Mouse (Mus musculus) NIH3T3 (cell line): Measurements from ENCODE around the gene Hsd17b10.

Experiments
- DNase-seq: peaks from one replicate; pipeline ENCODE4 v3.0.0-alpha.2; 2012; ENCODE audit warnings: low read depth

Gene Hsd17b10

DNA sequence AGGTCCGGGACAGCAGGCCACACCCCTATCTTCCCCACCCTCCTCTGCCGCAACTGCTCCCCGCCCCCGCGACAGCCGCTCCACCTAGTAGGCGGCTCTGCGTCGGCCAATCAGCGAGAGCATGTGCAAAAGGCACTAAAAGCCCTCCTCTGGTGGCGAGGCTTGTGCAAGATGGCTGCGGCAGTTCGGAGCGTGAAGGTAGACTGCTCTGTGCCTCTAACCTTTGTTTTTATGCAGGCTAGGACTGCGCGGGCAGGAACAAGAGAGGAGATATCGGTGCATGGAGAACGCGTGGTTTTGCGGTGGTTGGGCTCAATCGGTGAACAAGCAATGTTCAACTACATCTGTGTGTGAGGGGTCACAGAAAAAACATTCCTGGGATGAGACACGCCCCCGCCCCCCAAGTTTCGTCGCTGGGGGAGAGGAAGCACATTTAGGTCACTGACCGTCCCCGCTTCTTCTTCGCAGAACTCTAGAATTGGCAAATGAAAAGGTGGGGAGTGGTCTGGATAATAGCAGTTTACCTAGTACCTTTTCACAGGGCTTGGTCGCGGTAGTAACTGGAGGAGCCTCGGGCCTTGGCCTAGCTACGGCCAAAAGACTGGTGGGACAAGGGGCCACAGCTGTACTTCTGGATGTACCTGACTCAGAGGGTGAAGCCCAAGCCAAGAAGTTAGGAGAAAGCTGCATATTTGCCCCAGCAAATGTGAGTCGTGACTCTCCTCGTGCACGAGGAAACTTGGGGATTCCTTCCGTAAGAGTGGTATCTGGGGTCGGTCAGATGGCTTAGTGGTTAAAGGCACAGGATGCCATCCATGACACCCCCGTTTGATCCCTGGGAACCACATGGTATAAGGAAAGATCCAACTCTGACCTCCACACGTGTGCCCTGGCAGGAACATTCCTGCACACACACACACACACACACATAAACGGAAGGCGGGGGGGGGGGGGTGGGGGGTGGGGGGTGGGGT, at the start of gene Hsd17b10:
Hsd17b10 (plus strand) TSS at position 109 of the 974 bp plus-strand sequence.
- DNase-seq, result peak; percentile 89

DNA sequence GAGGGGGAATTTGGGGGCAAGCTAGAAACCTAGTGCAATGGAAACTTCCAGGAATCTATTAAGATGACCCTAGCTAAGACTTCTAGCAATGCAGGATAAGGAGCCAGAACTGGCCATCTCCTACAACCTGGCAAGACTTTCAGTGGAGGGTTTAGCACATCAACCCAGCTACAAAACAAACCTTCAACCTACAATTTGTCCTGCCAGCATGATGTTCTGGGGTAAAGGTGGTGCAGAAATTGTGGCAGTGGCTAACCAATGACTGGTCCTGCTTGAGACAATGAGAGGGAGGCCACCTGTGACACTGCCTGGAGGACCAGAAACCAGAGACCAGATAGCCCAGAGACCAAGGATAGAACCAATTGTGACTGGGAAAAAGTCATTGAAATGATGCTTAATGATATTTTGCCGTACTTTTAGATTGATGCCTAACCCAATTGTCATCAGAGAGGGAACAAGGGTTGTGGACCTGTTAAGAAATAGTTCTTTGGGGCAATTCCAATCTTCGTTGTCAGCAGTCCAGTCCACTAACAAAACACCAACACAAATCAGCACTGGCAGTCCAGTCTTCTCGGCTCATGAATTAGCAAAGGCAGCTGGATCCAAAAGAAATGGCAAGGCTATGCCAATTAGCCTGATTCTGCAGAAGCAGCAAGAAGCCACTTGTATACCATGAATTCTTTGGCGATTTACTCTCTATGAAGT, 2.5 kb upstream of the Hsd17b10 start:
- no peak for DNase-seq

DNA sequence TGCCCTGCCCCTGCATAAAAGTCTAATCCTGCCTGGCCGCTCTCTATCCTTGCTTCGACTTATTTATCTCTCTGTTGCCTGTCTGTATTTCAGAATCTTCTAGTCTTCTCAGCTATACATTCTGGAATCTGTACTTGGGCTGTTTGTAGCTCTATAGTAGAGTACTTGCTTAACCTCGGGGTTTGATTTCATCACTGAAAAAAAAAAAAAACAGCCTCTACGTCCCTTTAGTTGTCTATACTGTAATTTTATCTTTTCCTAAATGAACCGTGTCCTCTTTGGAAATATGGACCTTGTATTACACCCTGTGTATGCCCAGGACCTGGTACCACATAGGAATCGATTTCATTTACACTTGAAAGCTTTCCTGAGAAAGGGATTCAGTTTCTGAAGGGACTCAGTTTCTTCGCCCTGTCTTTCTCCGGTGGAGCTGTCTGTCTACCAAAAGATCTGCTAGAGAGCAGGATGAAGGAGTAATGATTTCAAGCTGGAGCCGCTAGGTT, 412 bp upstream of the Hsd17b10 start:
- DNase-seq, result peak; percentile 7

DNA sequence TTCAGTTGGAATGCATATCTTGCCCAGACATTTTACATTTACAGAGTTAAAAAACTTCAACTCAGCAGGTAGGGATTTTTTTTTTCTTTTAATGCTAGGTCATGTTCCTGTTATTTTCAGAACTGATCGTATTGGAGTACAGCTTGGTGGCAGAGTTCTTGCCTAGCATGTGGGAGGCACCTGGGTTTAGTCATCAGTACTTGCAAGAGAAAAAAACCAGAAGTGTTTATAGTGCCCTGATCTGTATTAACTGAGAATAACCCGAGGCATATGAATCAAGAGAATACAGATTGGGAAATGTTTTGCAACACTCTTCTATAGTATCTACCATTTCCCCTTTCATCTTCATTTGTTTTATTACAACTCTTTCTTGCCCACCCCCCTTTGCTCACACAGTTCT, 1.2 kb downstream of the Hsd17b10 start:
- DNase-seq, result no peak

DNA sequence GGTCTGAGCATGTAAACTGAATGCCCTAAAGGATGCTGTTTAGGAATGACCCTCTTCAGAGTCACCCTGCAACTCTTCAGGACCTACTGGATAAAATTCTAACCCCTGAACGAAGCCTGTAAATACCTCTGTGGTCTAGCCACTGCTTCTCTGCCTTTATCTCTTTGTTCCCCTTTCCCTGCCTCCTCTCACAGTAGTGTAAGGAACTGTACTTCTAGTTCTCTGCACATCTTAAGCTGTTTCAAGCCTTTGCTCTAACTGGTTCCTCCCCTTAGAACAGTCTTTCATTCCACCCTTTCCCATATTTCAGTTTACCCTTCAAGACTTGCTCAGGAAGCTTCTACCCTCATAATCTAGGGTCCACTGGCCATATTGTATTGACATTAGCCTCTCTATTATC, 6.2 kb downstream of the Hsd17b10 start:
- no peak for DNase-seq

DNA sequence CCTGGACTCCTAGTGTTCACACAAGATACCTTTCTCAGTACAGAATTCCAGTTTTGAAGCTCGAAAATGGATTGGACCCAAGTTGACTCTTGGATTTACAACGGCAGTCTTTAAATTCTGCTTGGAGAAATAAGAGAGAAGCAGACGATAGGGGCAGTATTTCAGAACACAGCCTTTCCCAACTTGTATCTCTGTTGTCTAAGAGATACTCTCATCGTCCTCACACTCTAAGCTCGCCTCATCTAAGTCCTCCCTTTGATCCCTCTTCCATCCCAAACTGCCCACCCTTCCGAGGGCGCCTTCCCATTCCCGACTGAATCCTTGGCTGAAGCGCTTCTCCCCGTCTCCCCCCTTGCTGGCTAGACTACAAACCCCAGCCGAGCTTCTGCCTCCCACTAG, 14.1 kb downstream of the Hsd17b10 start:
- no peak for DNase-seq

DNA sequence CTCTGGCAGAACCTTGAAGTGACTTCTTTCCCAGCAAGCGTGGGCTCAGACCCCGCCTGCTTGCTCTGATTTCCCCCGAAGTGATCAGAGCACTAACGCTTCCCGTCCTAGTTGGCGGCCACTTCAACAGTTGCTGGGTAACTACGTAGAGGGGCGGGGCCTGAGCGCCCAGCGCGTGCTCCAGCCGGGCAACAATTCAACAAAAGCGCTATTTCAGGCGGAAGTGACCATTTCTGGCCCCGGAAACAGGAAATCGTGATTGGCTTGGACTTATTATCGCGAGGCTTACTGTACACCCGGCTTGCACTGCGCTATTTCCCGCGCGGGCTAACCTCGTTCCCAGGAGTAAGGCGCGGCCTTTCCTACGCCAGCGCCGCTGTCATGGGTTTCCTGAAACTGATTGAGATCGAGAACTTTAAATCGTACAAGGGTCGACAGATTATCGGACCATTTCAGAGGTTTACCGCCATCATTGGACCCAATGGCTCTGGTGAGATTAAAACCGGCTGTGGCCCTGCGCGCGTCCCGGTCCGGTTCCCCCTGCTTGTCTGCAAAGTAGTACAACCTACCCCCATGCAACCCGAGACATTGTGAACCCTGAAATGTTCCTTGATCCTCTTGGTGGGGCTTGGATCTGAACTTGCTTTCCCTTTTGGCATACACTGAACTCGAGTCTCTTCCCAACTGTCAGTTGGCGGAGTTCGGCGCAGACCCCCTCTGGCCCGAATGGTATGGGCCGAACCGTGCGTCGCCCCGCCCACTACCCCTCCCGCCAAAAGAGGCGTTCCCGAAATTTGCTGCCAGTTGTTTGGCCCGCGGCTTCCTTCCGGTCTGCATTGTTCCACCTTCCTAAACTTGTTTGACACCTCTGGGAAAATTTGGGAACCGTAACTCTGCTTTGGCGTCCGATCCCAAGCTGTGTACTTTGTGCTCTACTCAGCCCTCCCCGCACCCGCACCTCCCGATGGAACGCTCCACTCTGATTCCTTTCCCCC, 14.8 kb downstream of the Hsd17b10 start, which contains the start of the genes Ribc1 and Smc1a:
Ribc1 (minus strand) TSS at position 145 of the 995 bp plus-strand sequence.
Smc1a (plus strand) TSS at position 278 of the 995 bp plus-strand sequence.
- peak; percentile 95 for DNase-seq

DNA sequence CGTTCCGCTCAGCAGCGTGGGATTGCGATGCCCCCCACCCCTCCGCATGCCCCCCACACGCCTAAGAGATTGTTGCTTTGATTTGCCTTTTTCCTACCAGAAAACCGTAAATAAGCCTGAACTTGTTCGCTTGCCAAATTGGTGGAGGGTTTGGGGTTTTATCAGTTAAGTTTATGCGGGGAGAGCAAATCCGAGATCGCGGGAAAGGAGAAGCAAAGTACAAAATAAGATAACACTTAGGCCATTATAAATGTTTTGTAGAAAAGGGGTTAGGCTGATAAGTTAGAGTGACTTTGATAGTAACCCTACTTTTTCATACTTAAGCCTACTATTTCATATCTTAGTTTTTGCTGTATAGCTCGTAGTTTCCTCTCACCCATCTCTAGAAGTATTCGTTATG, 15.5 kb downstream of the Hsd17b10 start:
- DNase-seq, result no peak

DNA sequence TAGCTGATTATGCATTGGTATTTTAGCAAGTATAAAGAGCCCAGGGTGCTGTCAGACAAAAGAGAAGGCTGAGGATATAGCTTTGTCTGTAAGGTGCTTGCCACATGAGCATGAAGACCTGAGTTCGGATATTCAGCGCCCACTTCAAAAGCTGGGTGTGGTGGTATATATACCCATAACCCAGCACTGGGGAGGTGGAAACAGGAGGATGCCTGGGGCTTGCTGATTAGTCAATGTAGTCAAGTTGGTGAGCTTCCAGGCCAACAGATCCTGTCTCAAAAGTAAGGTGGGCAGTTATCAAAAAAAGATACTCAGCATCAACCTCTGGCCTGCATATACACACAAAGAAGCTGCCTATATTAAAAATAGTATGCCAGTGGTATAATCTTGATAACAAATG, 17.6 kb downstream of the Hsd17b10 start:
- DNase-seq, result no peak

DNA sequence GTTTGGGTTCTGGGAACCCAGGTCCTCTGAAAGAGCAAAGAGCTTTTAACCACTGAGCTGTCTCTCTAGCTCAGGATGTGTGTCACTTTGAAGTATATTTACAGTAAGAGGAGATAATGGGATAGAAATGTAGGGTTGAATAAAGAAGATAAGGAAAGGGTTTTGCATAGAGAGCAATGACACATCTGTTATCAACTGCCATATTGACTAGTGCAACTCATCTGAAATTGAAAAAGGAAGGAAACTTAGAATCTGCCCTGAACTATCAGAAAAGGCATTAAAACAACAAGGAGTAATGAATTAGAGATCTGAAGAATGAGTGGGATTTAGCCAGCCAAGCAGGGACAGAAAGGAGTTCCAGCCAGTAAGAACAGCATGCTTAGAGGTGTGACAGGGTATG, 38.2 kb downstream of the Hsd17b10 start:
- DNase-seq, result no peak

DNA sequence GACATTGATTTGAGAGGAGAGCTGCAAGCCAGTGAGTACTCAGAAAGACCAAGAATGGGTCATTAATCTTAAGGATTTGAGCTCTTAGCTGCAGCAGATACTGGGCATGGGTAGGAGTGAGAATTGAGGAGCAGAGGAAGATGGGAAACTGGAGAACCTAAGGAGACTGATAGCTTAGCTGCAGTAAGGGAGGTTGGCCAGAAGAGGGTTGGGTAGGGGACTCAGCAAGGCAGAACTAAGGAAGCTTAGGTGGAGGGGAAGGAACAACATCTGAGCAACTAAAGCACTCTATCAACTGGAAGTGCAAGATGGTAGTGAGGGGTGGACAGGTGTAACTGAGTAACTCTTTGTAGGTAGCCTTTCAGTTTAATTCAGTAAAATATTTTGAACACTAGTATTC, 45.6 kb downstream of the Hsd17b10 start:
- no peak for DNase-seq

DNA sequence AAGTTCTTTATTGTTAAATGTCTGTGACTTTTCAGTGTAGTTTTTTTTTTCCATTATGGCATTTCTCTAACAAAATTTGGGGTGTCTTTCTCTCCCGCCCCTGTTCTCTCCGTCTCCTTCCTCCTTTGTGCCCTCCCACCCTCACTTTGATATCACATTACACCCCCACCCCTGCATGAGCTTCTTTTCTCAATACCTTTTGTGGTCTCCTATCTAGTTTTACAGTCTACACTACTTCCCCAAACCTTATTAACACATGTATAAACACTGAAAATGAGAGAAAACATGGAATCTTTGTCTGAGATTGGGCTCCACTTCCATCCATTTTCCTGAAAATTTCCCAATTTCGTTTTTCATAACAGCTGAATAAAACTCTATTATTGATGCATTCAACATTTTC, 50.9 kb downstream of the Hsd17b10 start:
- DNase-seq, result no peak
